Mouse (Mus musculus): ENCODE data around the gene Nucb1.
"Not testable (repeated sequence)": the region's sequence is repeated elsewhere in the genome, so short reads cannot be mapped to it uniquely, and the experiment has no call there.

- TF ChIP-seq POLR2A (IDR thresholded peaks at IDR 0.05; ENCODE audit: insufficient read length, low read depth) (peak; percentile 75), USF1 (IDR thresholded peaks at IDR 0.05; ENCODE audit: low read depth) (peak; percentile 53), POLR2AphosphoS2 (IDR thresholded peaks at IDR 0.05; ENCODE audit: insufficient read length, low read depth) (peak; percentile 84)
- not testable (repeated sequence) for TF ChIP-seq REST (IDR thresholded peaks at IDR 0.05; ENCODE audit: insufficient read depth, insufficient read length); TCF3 (IDR thresholded peaks at IDR 0.05; ENCODE audit: insufficient read length, low read depth); MYOD1 (IDR thresholded peaks at IDR 0.05; ENCODE audit: control insufficient read depth in 1 of 3, insufficient read length in 2 of 3, low read depth in 2 of 3)
These were observed 50.6 kb downstream of the Nucb1 start, which contains the start of gene Ftl1 for GRCm38 (mm10) chr7:45459564-45460140.
